Mouse (Mus musculus) thymus, adult 2 months (tissue): ENCODE measurements around the gene Gadd45g.
"Not testable (repeated sequence)": the region's sequence is repeated elsewhere in the genome, so short reads cannot be mapped to it uniquely, and the experiment has no call there.

Experiments
- CTCF ChIP-seq: fragments of 200-500 bp; IDR thresholded peaks from 2 replicates; pipeline ENCODE4 v1.5.1; 2012; ENCODE audit warnings: mild to moderate bottlenecking, control low read depth, low read length, moderate library complexity, borderline replicate concordance; ENCODE audit not compliant: control insufficient read depth, poor library complexity, insufficient read depth; ENCODE audit errors: extremely low read depth
- POLR2A ChIP-seq: fragments of 200-500 bp; IDR thresholded peaks from 2 replicates; pipeline ENCODE4 v1.6.1; 2012; ENCODE audit warnings: mild to moderate bottlenecking, low read length, control low read depth, moderate library complexity; ENCODE audit not compliant: control insufficient read depth, poor library complexity, insufficient read depth; ENCODE audit errors: extremely low read depth

GRCm38 (mm10) chr13:51834024-51834423 is 12.5 kb upstream of the Gadd45g start:
- not testable (repeated sequence) for TF ChIP-seq CTCF, POLR2A
